Mouse (Mus musculus) intestine, embryonic 14.5 days (tissue): ENCODE data around the gene Rec114. TPM values are rescaled to one million over a fixed set of nuclear protein-coding genes. Genes with fewer than 3 reads are reported as not detected.

ENCODE experiments used
- ATAC-seq: fragments of 200-750 bp; cut with Nextera tagmentation; replicated peaks from 2 replicates; pipeline ENCODE4 v1.8.0; 2017; ENCODE audit warnings: low read depth, moderate number of reproducible peaks, moderate TSS enrichment, moderate library complexity; ENCODE audit not compliant: low FRiP score, low TSS enrichment
- DNase-seq: peaks from one replicate; pipeline ENCODE4 v3.0.0-alpha.2; 2018; ENCODE audit warnings: low spot score
- H3K27ac ChIP-seq: fragments of 300-500 bp; sonication (generic); 2 replicates; pipeline ENCODE4 v1.5.1; 2014; ENCODE audit warnings: low read depth, mild to moderate bottlenecking, control low read depth
- H3K27me3 ChIP-seq: fragments of 300-500 bp; sonication (generic); replicated peaks from 2 replicates; pipeline ENCODE4 v1.6.1; 2014; ENCODE audit warnings: low read length, control low read depth; ENCODE audit not compliant: control insufficient read depth, insufficient read depth
- H3K36me3 ChIP-seq: fragments of 300-500 bp; sonication (generic); 2 replicates; pipeline ENCODE4 v1.6.1; 2014; ENCODE audit warnings: low read length, control low read depth; ENCODE audit not compliant: control insufficient read depth, insufficient read depth
- H3K4me1 ChIP-seq: fragments of 300-500 bp; sonication (generic); replicated peaks from 2 replicates; pipeline ENCODE4 v1.6.1; 2014; ENCODE audit warnings: low read length, control low read depth, mixed read lengths; ENCODE audit not compliant: control insufficient read depth, insufficient read depth
- H3K4me2 ChIP-seq: fragments of 300-500 bp; sonication (generic); 2 replicates; pipeline ENCODE4 v1.6.1; 2014; ENCODE audit warnings: low read length
- H3K4me3 ChIP-seq: fragments of 300-500 bp; sonication (generic); 2 replicates; pipeline ENCODE4 v1.5.1; 2014; ENCODE audit warnings: low read depth, low read length, control low read depth, mixed read lengths
- H3K9ac ChIP-seq: fragments of 300-500 bp; sonication (generic); 2 replicates; pipeline ENCODE4 v1.6.1; 2014; ENCODE audit warnings: mild to moderate bottlenecking, low read length
- H3K9me3 ChIP-seq: fragments of 300-500 bp; sonication (generic); 2 replicates; pipeline ENCODE4 v1.6.1; 2016; ENCODE audit warnings: low read length, control low read depth; ENCODE audit not compliant: control insufficient read depth
- WGBS: fragments of 180-500 bp; shearing (Covaris S2); extraction: QIAGEN DNeasy Blood & Tissue Kit; methylation state at CpG from one replicate; pipeline ENCODE4 v1.1.7; 2014; 5-methylcytosine and 5-hydroxymethylcytosine counted together
- polyA plus RNA-seq: library from polyadenylated mRNA; unstranded; fragments of >200 nt; fragmentation: Nextera tagmentation; extraction: Ambion mirVana; gene quantifications from 2 replicates; pipeline ENCODE4 v1.2.1, GENCODE M21; 2014

Gene Rec114
- polyA plus RNA-seq, 1 experiment from 2014 or later: 3.2 TPM

DNA sequence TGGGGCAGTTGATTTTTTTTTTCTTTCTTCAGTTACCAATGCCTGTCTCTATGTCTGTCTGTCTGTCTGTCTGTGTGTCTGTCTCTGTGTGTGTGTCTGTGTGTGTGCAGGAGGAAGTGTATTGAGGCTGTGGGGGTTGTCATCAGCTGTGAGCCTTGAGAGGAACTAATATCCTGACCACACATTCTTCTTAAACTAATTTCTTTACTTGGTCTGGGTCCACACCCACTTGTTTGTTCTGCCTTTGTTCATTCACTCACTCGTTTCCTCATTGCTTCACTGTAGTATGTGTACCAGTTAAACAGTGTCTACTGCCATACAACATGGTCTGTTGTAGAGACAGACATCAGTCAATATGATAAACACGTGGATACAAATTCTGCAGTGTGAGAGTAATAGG, 116.6 kb downstream of the Rec114 start:
- no peak overlapping the region for H3K4me2 ChIP-seq
- no peak overlapping the region for H3K27ac ChIP-seq
- WGBS: 72% methylated on average over 2 of the region's 2 CpGs
- ATAC-seq: no peak
- DNase-seq: no peak
- H3K27me3 ChIP-seq: no peaks in the 10 kb centered on the region
- H3K4me1 ChIP-seq: no peaks in the 10 kb centered on the region
- H3K36me3 ChIP-seq: peaks cover 30% of the 10 kb centered on the region; the same call in 1 of the 2 replicates
- no peak overlapping the region for H3K9ac ChIP-seq
- H3K4me3 ChIP-seq: no peak overlapping the region
- no peaks in the 10 kb centered on the region for H3K9me3 ChIP-seq

DNA sequence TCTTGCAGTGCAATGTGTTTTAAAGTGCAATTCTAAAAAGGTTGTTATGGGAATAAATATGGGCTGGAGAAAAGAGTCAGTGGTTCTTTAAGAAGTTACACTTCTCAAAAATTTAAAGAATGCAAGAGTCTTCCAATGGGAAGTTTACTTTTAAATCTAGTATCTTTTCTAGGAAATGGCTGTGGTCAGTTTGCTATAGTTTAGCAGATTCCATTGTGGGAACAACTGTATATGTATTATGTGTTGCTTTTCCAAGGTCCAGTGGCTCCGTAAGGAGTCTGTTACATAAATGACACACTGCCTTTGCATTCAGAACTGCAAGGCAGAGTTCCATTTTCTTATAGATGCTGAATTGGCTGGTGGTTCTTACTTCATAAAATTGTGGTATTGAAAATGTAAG, 120.8 kb downstream of the Rec114 start:
- no peak overlapping the region for H3K9ac ChIP-seq
- DNase-seq: no peak
- WGBS: 69% methylated on average over 1 of the region's 1 CpGs
- no peak overlapping the region for H3K4me2 ChIP-seq
- no peak overlapping the region for H3K4me3 ChIP-seq
- no peaks in the 10 kb centered on the region for H3K27me3 ChIP-seq
- peaks cover 4% of the 10 kb centered on the region; the same call in 1 of the 2 replicates for H3K36me3 ChIP-seq
- no peaks in the 10 kb centered on the region; the same call in 1 of the 2 replicates for H3K4me1 ChIP-seq
- H3K27ac ChIP-seq: no peak overlapping the region
- ATAC-seq: no peak
- no peaks in the 10 kb centered on the region for H3K9me3 ChIP-seq

- ATAC-seq: no peak
- WGBS: 78% methylated on average over 3 of the region's 3 CpGs
These were observed 128.5 kb downstream of the Rec114 start for GRCm38 (mm10) chr9:58615064-58615938.

DNA sequence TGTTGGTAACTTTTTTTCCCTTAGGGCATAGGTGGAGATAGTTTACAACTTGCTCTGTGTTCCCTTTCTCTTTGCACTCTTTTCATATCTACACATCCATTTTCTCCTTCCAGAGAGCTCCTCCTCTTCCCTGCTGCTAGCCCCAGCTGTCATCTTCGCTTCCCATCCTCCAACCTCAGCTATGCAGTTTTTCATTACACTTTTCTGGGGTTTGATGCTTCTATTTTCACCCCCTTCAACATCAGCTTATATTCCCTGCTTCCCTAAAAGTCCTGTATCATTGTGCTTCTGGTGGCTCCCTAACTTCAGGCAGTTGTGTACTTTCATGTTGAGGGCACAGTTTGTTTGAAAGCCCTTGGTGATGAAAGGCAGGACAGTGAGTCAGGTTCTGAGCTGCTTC, 130.0 kb downstream of the Rec114 start:
- no peak overlapping the region for H3K4me3 ChIP-seq
- H3K36me3 ChIP-seq: no peaks in the 10 kb centered on the region
- H3K9me3 ChIP-seq: no peaks in the 10 kb centered on the region
- no peak for DNase-seq
- no peak overlapping the region for H3K4me2 ChIP-seq
- no peak overlapping the region for H3K9ac ChIP-seq
- ATAC-seq: no peak
- no peak overlapping the region for H3K27ac ChIP-seq
- WGBS: 69% methylated on average over 1 of the region's 1 CpGs
- peaks cover 10% of the 10 kb centered on the region; the same call in 1 of the 2 replicates for H3K4me1 ChIP-seq
- no peaks in the 10 kb centered on the region for H3K27me3 ChIP-seq

More at GRCm38 (mm10) chr9:58615064-58615938, 128.5 kb downstream of the Rec114 start:
- H3K27me3 ChIP-seq: no peaks in the 10 kb centered on the region
- no peaks in the 10 kb centered on the region for H3K9me3 ChIP-seq
- no peak overlapping the region for H3K27ac ChIP-seq
- H3K4me3 ChIP-seq: no peak overlapping the region
- no peak overlapping the region for H3K4me2 ChIP-seq
- H3K9ac ChIP-seq: no peak overlapping the region
- H3K36me3 ChIP-seq: no peaks in the 10 kb centered on the region
- peaks cover 10% of the 10 kb centered on the region; the same call in 1 of the 2 replicates for H3K4me1 ChIP-seq
- no peak for DNase-seq

Other genes starting within 250 kb of the Rec114 start
- gene Cd276, start 188.5 kb downstream of the Rec114 start, polyA plus RNA-seq: 35.6 and 37.5 TPM in 2 replicates
- gene Nptn, start 161.7 kb downstream of the Rec114 start, polyA plus RNA-seq: 129 and 131 TPM in 2 replicates
- gene Hcn4, start 79.4 kb upstream of the Rec114 start, polyA plus RNA-seq: 0.31 and 0.35 TPM in 2 replicates